Mouse (Mus musculus) midbrain, embryonic 10.5 days (tissue): ENCODE results near the gene Asnsd1. TPM values are rescaled to one million over a fixed set of nuclear protein-coding genes. Genes with fewer than 3 reads are reported as not detected.
A peak's percentile ranks its signal among the peaks of the same experiment; 100 is the strongest.

ENCODE experiments used
- DNase-seq: peaks from one replicate; pipeline ENCODE4 v3.0.0-alpha.2; 2017; ENCODE audit warnings: low spot score
- H3K27ac ChIP-seq: fragments of 300-500 bp; sonication (generic); replicated peaks from 2 replicates; pipeline ENCODE4 v1.5.1; 2016; ENCODE audit warnings: mild to moderate bottlenecking
- H3K27me3 ChIP-seq: fragments of 300-500 bp; sonication (generic); 2 replicates; pipeline ENCODE4 v1.6.1; 2016; ENCODE audit warnings: low read depth, mild to moderate bottlenecking; ENCODE audit not compliant: poor library complexity, severe bottlenecking
- H3K36me3 ChIP-seq: fragments of 300-500 bp; sonication (generic); 2 replicates; pipeline ENCODE4 v1.6.1; 2016; ENCODE audit warnings: mild to moderate bottlenecking, moderate library complexity
- H3K4me1 ChIP-seq: fragments of 300-500 bp; sonication (generic); 2 replicates; pipeline ENCODE4 v1.6.1; 2016
- H3K4me3 ChIP-seq: fragments of 300-500 bp; sonication (generic); 2 replicates; pipeline ENCODE4 v1.5.1; 2016; ENCODE audit warnings: mild to moderate bottlenecking, moderate library complexity
- H3K9me3 ChIP-seq: fragments of 300-500 bp; sonication (generic); replicated peaks from 2 replicates; pipeline ENCODE4 v1.6.1; 2016; ENCODE audit warnings: mild to moderate bottlenecking
- WGBS: fragments of 180-500 bp; shearing (Covaris S2); methylation state at CpG from one replicate; pipeline ENCODE4 v1.1.7; 2016; 5-methylcytosine and 5-hydroxymethylcytosine counted together
- polyA plus RNA-seq: library from polyadenylated mRNA; unstranded; fragments of >200 nt; fragmentation: Nextera tagmentation; extraction: Ambion mirVana; gene quantifications from 2 replicates; pipeline ENCODE4 v1.2.1, GENCODE M21; 2016

The Asnsd1 gene
- polyA plus RNA-seq, 1 experiment from 2014 or later, result 99.6 TPM

- Histone ChIP-seq H3K4me3 (no peak overlapping the region), H3K27ac (no peak overlapping the region), H3K27me3 (no peaks in the 10 kb centered on the region), H3K36me3 (peaks cover 53% of the 10 kb centered on the region), H3K9me3 (no peaks in the 10 kb centered on the region), H3K4me1 (no peaks in the 10 kb centered on the region)
- no peak for DNase-seq
- WGBS, result 98% methylated on average over 1 of the region's 1 CpGs
Measured at GRCm38 (mm10) chr1:53324277-53324676, 28.3 kb downstream of the Asnsd1 start.

GRCm38 (mm10) chr1:53323254-53323653, 29.3 kb downstream of the Asnsd1 start:
- H3K4me1 ChIP-seq, result no peaks in the 10 kb centered on the region
- WGBS, result 95% methylated on average over 5 of the region's 5 CpGs
- H3K36me3 ChIP-seq, result peaks cover 61% of the 10 kb centered on the region
- H3K9me3 ChIP-seq, result no peaks in the 10 kb centered on the region
- no peak overlapping the region for H3K27ac ChIP-seq
- no peak overlapping the region for H3K4me3 ChIP-seq
- no peak for DNase-seq
- H3K27me3 ChIP-seq, result no peaks in the 10 kb centered on the region

GRCm38 (mm10) chr1:53321662-53322344, 30.7 kb downstream of the Asnsd1 start:
- peaks cover 75% of the 10 kb centered on the region for H3K36me3 ChIP-seq
- H3K9me3 ChIP-seq, result no peaks in the 10 kb centered on the region
- H3K4me3 ChIP-seq, result no peak overlapping the region
- no peaks in the 10 kb centered on the region for H3K27me3 ChIP-seq
- no peak overlapping the region for H3K27ac ChIP-seq
- H3K4me1 ChIP-seq, result no peaks in the 10 kb centered on the region
- WGBS, result 95% methylated on average over 4 of the region's 4 CpGs
- DNase-seq, result no peak

GRCm38 (mm10) chr1:53312989-53313967, 39.3 kb downstream of the Asnsd1 start, which contains the start of gene Osgepl1:
Osgepl1 (plus strand) TSS chr1:53313624.
- Histone ChIP-seq H3K27ac (peak within 1 kb of the TSS; percentile 90), H3K4me3 (peak within 1 kb of the TSS; percentile 65), H3K4me1 (peaks cover 16% of the 10 kb centered on the region), H3K36me3 (peaks cover 51% of the 10 kb centered on the region), H3K9me3 (no peaks in the 10 kb centered on the region), H3K27me3 (no peaks in the 10 kb centered on the region)
- peak; percentile 87 for DNase-seq
- 4% methylated on average over 27 of the region's 27 CpGs for WGBS

- Histone ChIP-seq H3K4me3 (no peak overlapping the region), H3K36me3 (peaks cover 47% of the 10 kb centered on the region)
Measured at GRCm38 (mm10) chr1:53300506-53300905, 52.0 kb downstream of the Asnsd1 start.

GRCm38 (mm10) chr1:53296581-53297383, 55.8 kb downstream of the Asnsd1 start, which contains the start of the genes Pms1, Ormdl1 and Gm28778:
Pms1 (minus strand) TSS chr1:53297018.
Ormdl1 (plus strand) TSS chr1:53297095.
Gm28778 (plus strand) TSS chr1:53297111.
- Histone ChIP-seq H3K27ac (peak within 1 kb of the TSS; percentile 95), H3K4me1 (peaks cover 14% of the 10 kb centered on the region), H3K36me3 (peaks cover 38% of the 10 kb centered on the region), H3K9me3 (no peaks in the 10 kb centered on the region), H3K27me3 (no peaks in the 10 kb centered on the region), H3K4me3 (peak within 1 kb of the TSS; percentile 86)
- peak; percentile 93 for DNase-seq
- WGBS, result under 1% methylated on average over 66 of the region's 66 CpGs

More at GRCm38 (mm10) chr1:53300506-53300905, 52.0 kb downstream of the Asnsd1 start:
- 90% methylated on average over 4 of the region's 4 CpGs for WGBS
- Histone ChIP-seq H3K9me3 (no peaks in the 10 kb centered on the region), H3K27me3 (no peaks in the 10 kb centered on the region), H3K4me1 (peaks cover 14% of the 10 kb centered on the region), H3K27ac (no peak overlapping the region)
- DNase-seq, result no peak

Other genes with a start within 250 kb of the Asnsd1 start
- gene 1700019A02Rik, start 165.1 kb downstream of the Asnsd1 start, polyA plus RNA-seq, result not detected in 2 replicates
- gene Pms1, start 55.7 kb downstream of the Asnsd1 start, polyA plus RNA-seq, result 26.1 and 26.5 TPM in 2 replicates
- 93.0 and 96.8 TPM in 2 replicates for gene Ormdl1, start 55.7 kb downstream of the Asnsd1 start, polyA plus RNA-seq
- not detected in 2 replicates for gene Gm28778, start 55.6 kb downstream of the Asnsd1 start, polyA plus RNA-seq
- gene Osgepl1, start 39.1 kb downstream of the Asnsd1 start, polyA plus RNA-seq, result 31.6 and 34.5 TPM in 2 replicates
- gene Asdurf, start 133 bp downstream of the Asnsd1 start, polyA plus RNA-seq, result not detected in 2 replicates
- gene Gm28551, start 85 bp downstream of the Asnsd1 start, polyA plus RNA-seq, result 0.54 and 1.4 TPM in 2 replicates